16 mouse cellular contexts compared by ENCODE assay signal in genomic region chr14:55001938-55002686, GRCm38 (mm10). TPM values are rescaled to one million over a fixed set of nuclear protein-coding genes. Genes with fewer than 3 reads are reported as not detected.
A peak's percentile ranks its signal among the peaks of the same experiment; 100 is the strongest.
DNase-seq lines count a peak whose midpoint lies in the region; ATAC-seq and TF ChIP-seq lines count a peak whose summit lies in the region.
"Had no signal": no experiment of that assay in that cellular context is flagged by ENCODE, and none has a peak within 500 bp of the region (broad histone marks: within the 10 kb centered on the region; RNA-seq: fewer than 3 reads in every experiment).

No protein-coding gene starts in this region.

- WGBS in kidney, postnatal 0 days: 31% methylated on average over 12 of the region's 12 CpGs

- DNase-seq in adrenal gland, adult 2 months: peak; percentile 32
- no peak for DNase-seq in adrenal gland, adult 8-10 months
- DNase-seq in kidney, postnatal 0 days (ENCODE audit: low spot score): peak; percentile 70
- no peak for DNase-seq in kidney, postnatal 25 days
- no peak for DNase-seq in testis, postnatal 10 days (ENCODE audit: low spot score)
- no peak for DNase-seq in layer of hippocampus, postnatal 36 days
- DNase-seq: cerebellum, adult 9-11 months; gastrocnemius, postnatal 10 days; right cerebral cortex, postnatal 4 days had no signal

- no peak overlapping the region for H3K4me2 ChIP-seq in kidney, postnatal 0 days (ENCODE audit: low read length)
- H3K4me2 ChIP-seq: embryonic facial prominence, embryonic 13.5 days; forebrain, embryonic 15.5 days; neural tube, embryonic 15.5 days had no signal

- TF ChIP-seq POLR2A in testis, adult 2 months (IDR thresholded peaks at IDR 0.05; ENCODE audit: control insufficient read depth, low read depth, low read length): peak; percentile 9; the same call in 1 of the 2 replicates

- TF ChIP-seq CTCF in kidney, postnatal 0 days (IDR thresholded peaks at IDR 0.05; ENCODE audit: low read depth): no peak
- TF ChIP-seq CTCF in testis, adult 2 months (IDR thresholded peaks at IDR 0.05; ENCODE audit: control insufficient read depth, insufficient read depth, insufficient replicate concordance, low read depth, low read length): no peak

- H3K27me3 ChIP-seq in kidney, postnatal 0 days (ENCODE audit: insufficient read depth, low read length): no peaks in the 10 kb centered on the region
- H3K27me3 ChIP-seq in testis, adult 2 months (ENCODE audit: control insufficient read depth, insufficient read depth, low read length): no peaks in the 10 kb centered on the region
- H3K27me3 ChIP-seq: embryonic facial prominence, embryonic 13.5 days; forebrain, embryonic 15.5 days; neural tube, embryonic 15.5 days had no signal

- ATAC-seq in kidney, postnatal 0 days (replicated peaks; ENCODE audit: low FRiP score, low read depth): no peak; the same call in 1 of the 2 replicates
- no peak for ATAC-seq in cerebellum, adult (ENCODE audit: insufficient number of reproducible peaks, low FRiP score, low TSS enrichment)
- ATAC-seq: forebrain, embryonic 15.5 days had no signal

- no peak overlapping the region for H3K27ac ChIP-seq in kidney, postnatal 0 days
- H3K27ac ChIP-seq in testis, adult 2 months (ENCODE audit: control insufficient read depth, insufficient read depth, low read depth, low read length): peak overlapping the region; percentile 82; the same call in 1 of the 2 replicates
- H3K27ac ChIP-seq: embryonic facial prominence, embryonic 13.5 days; forebrain, embryonic 15.5 days; neural tube, embryonic 15.5 days had no signal

- H3K9ac ChIP-seq in kidney, postnatal 0 days (ENCODE audit: low read depth, low read length): no peak overlapping the region
- H3K9ac ChIP-seq: embryonic facial prominence, embryonic 13.5 days; forebrain, embryonic 15.5 days; neural tube, embryonic 15.5 days had no signal

- H3K4me3 ChIP-seq in kidney, postnatal 0 days (replicated peaks; ENCODE audit: low read depth, low read length): no peak overlapping the region
- no peak overlapping the region for H3K4me3 ChIP-seq in testis, adult 2 months (ENCODE audit: control insufficient read depth, low read depth, low read length)
- H3K4me3 ChIP-seq: embryonic facial prominence, embryonic 13.5 days; forebrain, embryonic 15.5 days; neural tube, embryonic 15.5 days had no signal

- H3K9me3 ChIP-seq in kidney, postnatal 0 days (replicated peaks; ENCODE audit: low read length): no peaks in the 10 kb centered on the region
- H3K9me3 ChIP-seq: embryonic facial prominence, embryonic 13.5 days; forebrain, embryonic 15.5 days; neural tube, embryonic 15.5 days had no signal

- no peaks in the 10 kb centered on the region for H3K36me3 ChIP-seq in kidney, postnatal 0 days (ENCODE audit: insufficient read depth, low read length)
- H3K36me3 ChIP-seq in testis, adult 2 months (ENCODE audit: control insufficient read depth, insufficient read depth, low read length): no peaks in the 10 kb centered on the region
- H3K36me3 ChIP-seq: embryonic facial prominence, embryonic 13.5 days; forebrain, embryonic 15.5 days; neural tube, embryonic 15.5 days had no signal

- peaks cover 9% of the 10 kb centered on the region; the same call in 1 of the 2 replicates for H3K4me1 ChIP-seq in kidney, postnatal 0 days (replicated peaks; ENCODE audit: insufficient read depth, low read length)
- peaks cover 6% of the 10 kb centered on the region for H3K4me1 ChIP-seq in testis, adult 2 months (ENCODE audit: control insufficient read depth, insufficient read depth, low read length)
- H3K4me1 ChIP-seq: neural tube, embryonic 15.5 days had no signal

RNA-seq across cellular contexts. Expression of gene Myh7, which starts 7.7 kb away (rescaled TPM):
- total RNA-seq in adrenal gland, adult 2 months (2021): not detected
- polyA plus RNA-seq in adrenal gland, adult 2 months (2012; rRNA removed): not detected in 2 replicates
- not detected for total RNA-seq in adrenal gland, adult 8-10 months (2022)
- polyA plus RNA-seq in kidney, postnatal 0 days (2015; fragmentation: Nextera tagmentation; extraction: Ambion mirVana): 0.16 and 0.88 TPM in 2 replicates
- 0.75 and 1.9 TPM in 2 replicates for polyA plus RNA-seq in testis, adult 2 months (2012; rRNA removed)
- 1 to 10 TPM; 7.9 to 9.2 TPM for total RNA-seq in layer of hippocampus, postnatal 36 days (2021)

RNA-seq across cellular contexts. Expression of gene Ngdn, which starts 13.1 kb away (rescaled TPM):
- 10 to 100 TPM; 36.0 TPM for total RNA-seq in adrenal gland, adult 2 months (2021)
- polyA plus RNA-seq in adrenal gland, adult 2 months (2012; rRNA removed): 2.7 and 2.9 TPM in 2 replicates
- 10 to 100 TPM; 35.3 to 44.0 (median 39.4) TPM for total RNA-seq in adrenal gland, adult 8-10 months (2022)
- polyA plus RNA-seq in kidney, postnatal 0 days (2015; fragmentation: Nextera tagmentation; extraction: Ambion mirVana): 68.9 and 75.7 TPM in 2 replicates
- 10.6 and 13.1 TPM in 2 replicates for polyA plus RNA-seq in testis, adult 2 months (2012; rRNA removed)
- total RNA-seq in layer of hippocampus, postnatal 36 days (2021): 10 to 100 TPM; 30.7 to 33.8 TPM

RNA-seq across cellular contexts. Expression of gene Gm17428, which starts 25.4 kb away (rescaled TPM):
- not detected for total RNA-seq in adrenal gland, adult 2 months (2021)
- not detected in 2 replicates for polyA plus RNA-seq in adrenal gland, adult 2 months (2012; rRNA removed)
- total RNA-seq in adrenal gland, adult 8-10 months (2022): not detected
- not detected in 2 replicates for polyA plus RNA-seq in kidney, postnatal 0 days (2015; fragmentation: Nextera tagmentation; extraction: Ambion mirVana)
- polyA plus RNA-seq in testis, adult 2 months (2012; rRNA removed): not detected in 2 replicates
- total RNA-seq in layer of hippocampus, postnatal 36 days (2021): not detected
- total RNA-seq: gastrocnemius, postnatal 10 days; midbrain, postnatal 0 days had no signal
- polyA plus RNA-seq: embryonic facial prominence, embryonic 13.5 days; forebrain, embryonic 15.5 days; liver, embryonic 16.5 days; midbrain, postnatal 0 days; neural tube, embryonic 15.5 days had no signal

RNA-seq across cellular contexts. Expression of gene Myh6, which starts 35.4 kb away (rescaled TPM):
- not detected for total RNA-seq in adrenal gland, adult 2 months (2021)
- not detected in 2 replicates for polyA plus RNA-seq in adrenal gland, adult 2 months (2012; rRNA removed)
- total RNA-seq in adrenal gland, adult 8-10 months (2022): not detected
- 0.34 and 0.62 TPM in 2 replicates for polyA plus RNA-seq in kidney, postnatal 0 days (2015; fragmentation: Nextera tagmentation; extraction: Ambion mirVana)
- polyA plus RNA-seq in testis, adult 2 months (2012; rRNA removed): 0.40 and 1.4 TPM in 2 replicates
- 1 to 10 TPM; 1.1 to 2.3 TPM for total RNA-seq in layer of hippocampus, postnatal 36 days (2021)

Comparison
In these comparisons a context has a peak if more than half of its experiments do, and no peak if none do; other contexts are left out.
1. DNase-seq: peak in adrenal gland, adult 2 months (single experiment) and kidney, postnatal 0 days (single experiment); none in adrenal gland, adult 8-10 months (single experiment), kidney, postnatal 25 days (0 of 2), testis, postnatal 10 days (single experiment) and layer of hippocampus, postnatal 36 days (0 of 2).
2. RNA of gene Myh7, which starts 7.7 kb away (total RNA-seq): 7.9 to 9.2 TPM in layer of hippocampus, postnatal 36 days; not detected in adrenal gland, adult 8-10 months and not detected in adrenal gland, adult 2 months; every median in the first group is over 4 times any median in the second.